In genomic region chrX:93002236-93002976, GRCm38 (mm10) we compare ENCODE assay signal across 18 mouse cellular contexts.
A peak's percentile ranks its signal among the peaks of the same experiment; 100 is the strongest.
DNase-seq lines count a peak whose midpoint lies in the region; ATAC-seq and TF ChIP-seq lines count a peak whose summit lies in the region.
"Had no signal": no experiment of that assay in that cellular context is flagged by ENCODE, and none has a peak within 500 bp of the region (broad histone marks: within the 10 kb centered on the region; RNA-seq: fewer than 3 reads in every experiment).

No protein-coding gene starts in this region.

- peak; percentile 22 to 29 for DNase-seq in heart, postnatal 10 days
- no peak for DNase-seq in heart, postnatal 36 days
- DNase-seq in embryo, embryonic 10.5 days (ENCODE audit: low spot score) = peak; percentile 17
- peak; percentile 25 for DNase-seq in forelimb bud, embryonic 11.5 days (ENCODE audit: low read depth, low spot score)
- peak; percentile 1 for DNase-seq in retina, embryonic 14.5 days (ENCODE audit: low spot score)
- DNase-seq in kidney, postnatal 25 days = no peak
- DNase-seq: adrenal gland, postnatal 25 days; cerebellum, adult 9-11 months; forebrain, postnatal 0 days; kidney, adult 8-10 months; midbrain, embryonic 14.5 days; right cerebral cortex, postnatal 4 days; thymus, adult 2 months had no signal

- no peak overlapping the region for H3K4me3 ChIP-seq in intestine, postnatal 0 days (ENCODE audit: low read depth, low read length)
- H3K4me3 ChIP-seq: heart, embryonic 15.5 days; lung, embryonic 15.5 days had no signal

- H3K9ac ChIP-seq in intestine, postnatal 0 days (ENCODE audit: low read depth, low read length) = no peak overlapping the region
- H3K9ac ChIP-seq: forebrain, postnatal 0 days; heart, embryonic 15.5 days; lung, embryonic 15.5 days had no signal

- H3K9me3 ChIP-seq in intestine, postnatal 0 days (ENCODE audit: control insufficient read depth) = no peaks in the 10 kb centered on the region
- H3K9me3 ChIP-seq: heart, embryonic 15.5 days; lung, embryonic 15.5 days had no signal

- H3K27ac ChIP-seq in intestine, postnatal 0 days (ENCODE audit: low read depth, low read length) = no peak overlapping the region
- H3K27ac ChIP-seq: heart, embryonic 15.5 days; hindbrain, postnatal 0 days; lung, embryonic 15.5 days had no signal

- TF ChIP-seq CTCF in intestine, postnatal 0 days (IDR thresholded peaks at IDR 0.05; ENCODE audit: low read depth) = no peak

- ATAC-seq in intestine, postnatal 0 days = no peak
- ATAC-seq: forebrain, postnatal 0 days; hindbrain, postnatal 0 days had no signal

- no peaks in the 10 kb centered on the region for H3K36me3 ChIP-seq in intestine, postnatal 0 days (ENCODE audit: control insufficient read depth, insufficient read depth)
- H3K36me3 ChIP-seq: heart, embryonic 15.5 days; lung, embryonic 15.5 days had no signal

- WGBS in intestine, postnatal 0 days = 70% methylated on average over 9 of the region's 9 CpGs

- intact Hi-C loops in heart, postnatal 10 days (cut with DNase I) = no loop called here
- intact Hi-C loops in heart, postnatal 36 days (cut with DNase I) = loop anchor here (10.0 kb wide), 1 partner anchor 62 kb away; no protein-coding TSS in a partner anchor

- no peak overlapping the region for H3K4me2 ChIP-seq in intestine, postnatal 0 days (replicated peaks; ENCODE audit: low read depth)
- H3K4me2 ChIP-seq: heart, embryonic 15.5 days; lung, embryonic 15.5 days had no signal

- H3K27me3 ChIP-seq in intestine, postnatal 0 days (replicated peaks; ENCODE audit: control insufficient read depth, insufficient read depth, low read length) = no peaks in the 10 kb centered on the region
- H3K27me3 ChIP-seq: CH12.LX; heart, embryonic 15.5 days; lung, embryonic 15.5 days had no signal

- H3K4me1 ChIP-seq in intestine, postnatal 0 days (replicated peaks; ENCODE audit: control insufficient read depth, insufficient read depth, low read length) = no peaks in the 10 kb centered on the region
- H3K4me1 ChIP-seq: heart, embryonic 15.5 days; lung, embryonic 15.5 days had no signal

Comparison
In these comparisons a context has a peak if more than half of its experiments do, and no peak if none do; other contexts are left out.
1. DNase-seq: peak in heart, postnatal 10 days (2 of 2), embryo, embryonic 10.5 days (single experiment), forelimb bud, embryonic 11.5 days (single experiment) and retina, embryonic 14.5 days (single experiment); none in heart, postnatal 36 days (0 of 2) and kidney, postnatal 25 days (0 of 2).